ENCODE assay signal across 19 mouse cellular contexts in genomic region chr13:35447661-35448060, GRCm38 (mm10).
"Had no signal": no experiment of that assay in that cellular context is flagged by ENCODE, and none has a peak within 500 bp of the region (broad histone marks: within the 10 kb centered on the region; RNA-seq: fewer than 3 reads in every experiment).

No protein-coding gene starts in this region.

- H3K4me1 ChIP-seq: megakaryocyte, embryonic 14.5 days; midbrain, embryonic 13.5 days; midbrain, embryonic 15.5 days; neural tube, embryonic 13.5 days; neural tube, embryonic 15.5 days had no signal

- H3K27me3 ChIP-seq: megakaryocyte, embryonic 14.5 days; midbrain, embryonic 13.5 days; midbrain, embryonic 15.5 days; neural tube, embryonic 13.5 days; neural tube, embryonic 15.5 days had no signal

- H3K4me2 ChIP-seq: lung, embryonic 14.5 days; midbrain, embryonic 11.5 days; midbrain, embryonic 13.5 days; midbrain, embryonic 15.5 days; neural tube, embryonic 13.5 days; neural tube, embryonic 15.5 days had no signal

- DNase-seq: lung, adult 18-20 months; lung, embryonic 14.5 days; lung, postnatal 10 days; lung, postnatal 4 days; retina, postnatal 1 day; right cerebral cortex, adult 18-20 months; right cerebral cortex, postnatal 25 days; right cerebral cortex, postnatal 4 days; spleen, adult 18-20 months; thymus, adult 18-20 months; thymus, postnatal 14 days; thymus, postnatal 36 days had no signal

- H3K9ac ChIP-seq: lung, embryonic 14.5 days; midbrain, embryonic 13.5 days; midbrain, embryonic 15.5 days; neural tube, embryonic 13.5 days; neural tube, embryonic 15.5 days had no signal

- H3K36me3 ChIP-seq: midbrain, embryonic 13.5 days; midbrain, embryonic 15.5 days; neural tube, embryonic 13.5 days; neural tube, embryonic 15.5 days had no signal

- ATAC-seq: midbrain, embryonic 13.5 days; midbrain, embryonic 15.5 days had no signal

- H3K9me3 ChIP-seq: megakaryocyte, embryonic 14.5 days; midbrain, embryonic 13.5 days; midbrain, embryonic 15.5 days; neural tube, embryonic 13.5 days; neural tube, embryonic 15.5 days had no signal

- H3K27ac ChIP-seq: midbrain, embryonic 13.5 days; midbrain, embryonic 15.5 days; neural tube, embryonic 13.5 days; neural tube, embryonic 15.5 days had no signal

- H3K4me3 ChIP-seq: megakaryocyte, embryonic 14.5 days; midbrain, embryonic 13.5 days; midbrain, embryonic 15.5 days; myocyte; neural tube, embryonic 13.5 days; neural tube, embryonic 15.5 days had no signal
